Mouse (Mus musculus) heart, postnatal 0 days (tissue): ENCODE measurements around the gene Tlr5. TPM values are rescaled to one million over a fixed set of nuclear protein-coding genes. Genes with fewer than 3 reads are reported as not detected.

Experiments
- ATAC-seq: fragments of 200-750 bp; cut with Nextera tagmentation; 2 replicates; pipeline ENCODE4 v1.8.0; 2017; ENCODE audit warnings: low read depth, moderate number of reproducible peaks, moderate library complexity; ENCODE audit not compliant: insufficient read depth
- DNase-seq: peaks from one replicate; pipeline ENCODE4 v3.0.0-alpha.2; 2016; ENCODE audit warnings: low spot score
- H3K27ac ChIP-seq: fragments of 300-500 bp; sonication (generic); 2 replicates; pipeline ENCODE4 v1.5.1; 2014; ENCODE audit warnings: low read depth, mild to moderate bottlenecking
- H3K27me3 ChIP-seq: fragments of 300-500 bp; sonication (generic); 2 replicates; pipeline ENCODE4 v1.6.1; 2014; ENCODE audit warnings: low read length, mixed read lengths; ENCODE audit not compliant: control insufficient read depth, insufficient read depth
- H3K36me3 ChIP-seq: fragments of 300-500 bp; sonication (generic); replicated peaks from 2 replicates; pipeline ENCODE4 v1.6.1; 2014; ENCODE audit warnings: low read length, mixed read lengths; ENCODE audit not compliant: control insufficient read depth, insufficient read depth
- H3K4me1 ChIP-seq: fragments of 300-500 bp; sonication (generic); 2 replicates; pipeline ENCODE4 v1.6.1; 2014; ENCODE audit warnings: antibody characterized with exemption; ENCODE audit not compliant: control insufficient read depth, insufficient read depth
- H3K4me2 ChIP-seq: fragments of 300-500 bp; sonication (generic); 2 replicates; pipeline ENCODE4 v1.6.1; 2014; ENCODE audit warnings: low read depth, mild to moderate bottlenecking, low read length, moderate library complexity
- H3K4me3 ChIP-seq: fragments of 300-500 bp; sonication (generic); 2 replicates; pipeline ENCODE4 v1.5.1; 2014; ENCODE audit warnings: low read depth, low read length
- H3K9ac ChIP-seq: fragments of 300-500 bp; sonication (generic); replicated peaks from 2 replicates; pipeline ENCODE4 v1.6.1; 2014; ENCODE audit warnings: low read depth, low read length, mixed read lengths
- H3K9me3 ChIP-seq: fragments of 300-500 bp; sonication (generic); replicated peaks from 2 replicates; pipeline ENCODE4 v1.6.1; 2016; ENCODE audit warnings: low read length; ENCODE audit not compliant: control insufficient read depth
- CTCF ChIP-seq: IDR thresholded peaks from 2 replicates; pipeline ENCODE4 v1.5.1; 2016; ENCODE audit warnings: antibody characterized with exemption, control low read depth, low read depth
- EP300 ChIP-seq: IDR thresholded peaks from 2 replicates; pipeline ENCODE4 v1.6.1; 2016; ENCODE audit warnings: antibody characterized with exemption, low read depth
- WGBS: fragments of 180-500 bp; shearing (Covaris S2); extraction: QIAGEN DNeasy Blood & Tissue Kit; methylation state at CpG from one replicate; pipeline ENCODE4 v1.1.7; 2014; 5-methylcytosine and 5-hydroxymethylcytosine counted together
- polyA plus RNA-seq: library from polyadenylated mRNA; unstranded; fragments of >200 nt; fragmentation: Nextera tagmentation; extraction: Ambion mirVana; gene quantifications from 2 replicates; pipeline ENCODE4 v1.2.1, GENCODE M21; 2015
- total RNA-seq: library from RNA; depleted of rRNA; stranded (reverse); fragments of >200 nt; gene quantifications from 2 replicates; pipeline ENCODE4 v1.2.3, GENCODE M21; 2014; ENCODE audit warnings: low replicate concordance

Tlr5 gene
- total and polyA plus RNA-seq, 2 experiments from 2014 or later: 0.92 to 1.3 TPM

- WGBS: 68% methylated on average over 3 of the region's 3 CpGs
Observed at GRCm38 (mm10) chr1:182943911-182944310, 10.7 kb upstream of the Tlr5 start.

GRCm38 (mm10) chr1:182944638-182945037 lies 9.9 kb upstream of the Tlr5 start:
- Histone ChIP-seq H3K27ac (no peak overlapping the region), H3K9ac (no peak overlapping the region), H3K4me3 (no peak overlapping the region), H3K27me3 (no peaks in the 10 kb centered on the region), H3K4me1 (no peaks in the 10 kb centered on the region), H3K9me3 (no peaks in the 10 kb centered on the region), H3K4me2 (no peak overlapping the region), H3K36me3 (no peaks in the 10 kb centered on the region)
- TF ChIP-seq CTCF (no peak), EP300 (no peak)
- 64% methylated on average over 5 of the region's 5 CpGs for WGBS
- no peak for DNase-seq
- no peak for ATAC-seq

More at GRCm38 (mm10) chr1:182943911-182944310, 10.7 kb upstream of the Tlr5 start:
- Histone ChIP-seq H3K4me1 (no peaks in the 10 kb centered on the region), H3K4me3 (no peak overlapping the region), H3K36me3 (no peaks in the 10 kb centered on the region), H3K9ac (no peak overlapping the region), H3K27ac (no peak overlapping the region), H3K9me3 (no peaks in the 10 kb centered on the region), H3K27me3 (no peaks in the 10 kb centered on the region), H3K4me2 (no peak overlapping the region)
- DNase-seq (no peak), ATAC-seq (no peak)
- TF ChIP-seq CTCF (no peak), EP300 (no peak)

- Histone ChIP-seq H3K4me3 (no peak overlapping the region), H3K9ac (no peak overlapping the region), H3K27ac (no peak overlapping the region), H3K27me3 (no peaks in the 10 kb centered on the region), H3K4me2 (no peak overlapping the region), H3K9me3 (no peaks in the 10 kb centered on the region), H3K4me1 (no peaks in the 10 kb centered on the region), H3K36me3 (no peaks in the 10 kb centered on the region)
- no peak for ATAC-seq
- TF ChIP-seq EP300: no peak
- no peak for TF ChIP-seq CTCF
- WGBS: 81% methylated on average over 6 of the region's 6 CpGs
- DNase-seq: no peak
Observed at GRCm38 (mm10) chr1:182945561-182945960, 9.0 kb upstream of the Tlr5 start.

GRCm38 (mm10) chr1:182951298-182951697 lies 3.3 kb upstream of the Tlr5 start:
- H3K4me1 ChIP-seq: peaks cover 20% of the 10 kb centered on the region
- DNase-seq (peak; percentile 30), ATAC-seq (no peak)
- no peak overlapping the region for H3K4me3 ChIP-seq
- no peaks in the 10 kb centered on the region for H3K27me3 ChIP-seq
- H3K9me3 ChIP-seq: no peaks in the 10 kb centered on the region
- no peak overlapping the region for H3K4me2 ChIP-seq
- no peaks in the 10 kb centered on the region for H3K36me3 ChIP-seq
- WGBS: 39% methylated on average over 9 of the region's 9 CpGs
- H3K27ac ChIP-seq: no peak overlapping the region
- no peak overlapping the region for H3K9ac ChIP-seq
- TF ChIP-seq CTCF: no peak
- TF ChIP-seq EP300: no peak

- no peak for DNase-seq
- no peak overlapping the region for H3K27ac ChIP-seq
- TF ChIP-seq CTCF: no peak
- no peak for TF ChIP-seq EP300
- H3K9me3 ChIP-seq: no peaks in the 10 kb centered on the region
- no peak for ATAC-seq
- no peak overlapping the region for H3K4me3 ChIP-seq
- H3K27me3 ChIP-seq: no peaks in the 10 kb centered on the region
- 16% methylated on average over 3 of the region's 3 CpGs for WGBS
- H3K4me1 ChIP-seq: peaks cover 21% of the 10 kb centered on the region
- no peaks in the 10 kb centered on the region for H3K36me3 ChIP-seq
- H3K4me2 ChIP-seq: no peak overlapping the region
- H3K9ac ChIP-seq: no peak overlapping the region
Observed at GRCm38 (mm10) chr1:182953165-182953564, 1.4 kb upstream of the Tlr5 start.

- ATAC-seq (no peak), DNase-seq (no peak)
- no peaks in the 10 kb centered on the region for H3K9me3 ChIP-seq
- 0 out of 2 replicates have a peak overlapping the region, but pooled peaks have one; percentile 84 for H3K4me2 ChIP-seq
- no peak overlapping the region for H3K4me3 ChIP-seq
- H3K27me3 ChIP-seq: no peaks in the 10 kb centered on the region
- WGBS: 38% methylated on average over 4 of the region's 4 CpGs
- H3K4me1 ChIP-seq: peaks cover 25% of the 10 kb centered on the region
- peak overlapping the region; percentile 72; the same call in 1 of the 2 replicates for H3K27ac ChIP-seq
- no peak for TF ChIP-seq CTCF
- TF ChIP-seq EP300: no peak
- H3K36me3 ChIP-seq: no peaks in the 10 kb centered on the region
- H3K9ac ChIP-seq: no peak overlapping the region
Observed at GRCm38 (mm10) chr1:182953667-182954066, 921 bp upstream of the Tlr5 start.
